Mouse (Mus musculus): ENCODE measurements around the gene Fpr3. TPM values are rescaled to one million over a fixed set of nuclear protein-coding genes. Genes with fewer than 3 reads are reported as not detected.

Fpr3 gene
- total RNA-seq, 2 experiments from 2014 or later, result not detected

DNA sequence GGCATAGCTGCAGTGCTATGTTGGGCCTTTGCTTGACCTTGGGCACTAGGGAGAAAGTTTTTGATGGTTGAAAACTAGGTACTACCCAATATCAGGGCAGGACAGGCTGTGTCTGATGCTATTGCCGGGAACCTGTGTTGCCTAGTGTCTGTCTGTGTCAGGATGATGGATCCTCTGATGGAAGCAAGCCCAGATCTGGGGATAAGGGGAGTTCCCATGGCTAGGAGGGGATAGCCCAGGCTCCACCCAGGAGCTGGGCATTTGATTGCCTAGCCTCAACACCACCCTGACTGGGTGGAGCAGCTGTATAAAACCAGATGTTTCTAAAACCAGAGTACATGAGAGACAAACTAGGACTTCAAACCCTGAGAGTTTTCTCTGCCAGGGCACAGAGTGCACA lies 31.0 kb upstream of the Fpr3 start:
- no peak for TF ChIP-seq CTCF (IDR thresholded peaks at IDR 0.05)
- intact Hi-C loops (cut with DNase I), result no loop called here
- H3K27ac ChIP-seq, result no peak overlapping the region
- DNase-seq (ENCODE audit: extremely low spot score in 1 of 2, low spot score in 2 of 2), result no peak
- H3K4me3 ChIP-seq, result no peak overlapping the region

DNA sequence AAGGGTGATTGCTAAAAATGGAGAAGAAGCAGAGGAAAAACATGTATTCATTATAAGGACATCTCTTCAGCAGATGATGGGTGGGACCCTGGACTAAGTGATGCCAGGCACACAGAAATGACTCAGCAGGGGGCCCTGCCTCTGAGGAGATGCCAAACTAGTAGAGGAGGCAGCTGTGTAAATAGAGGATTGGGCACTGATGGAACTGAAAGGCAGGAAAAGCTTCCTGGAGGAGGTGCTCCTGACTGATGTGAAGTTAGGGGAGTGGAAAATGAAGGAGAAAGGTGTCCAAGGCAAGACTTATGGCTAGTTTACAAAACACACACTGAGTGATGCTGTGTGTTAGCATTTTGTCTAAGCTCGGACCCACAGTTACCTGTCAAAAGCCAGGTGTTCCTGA lies 30.2 kb upstream of the Fpr3 start:
- no peak for DNase-seq (ENCODE audit: extremely low spot score in 1 of 2, low spot score in 2 of 2)
- no peak overlapping the region for H3K4me3 ChIP-seq
- no peak overlapping the region for H3K27ac ChIP-seq
- no peak for TF ChIP-seq CTCF (IDR thresholded peaks at IDR 0.05)
- intact Hi-C loops (cut with DNase I), result no loop called here

DNA sequence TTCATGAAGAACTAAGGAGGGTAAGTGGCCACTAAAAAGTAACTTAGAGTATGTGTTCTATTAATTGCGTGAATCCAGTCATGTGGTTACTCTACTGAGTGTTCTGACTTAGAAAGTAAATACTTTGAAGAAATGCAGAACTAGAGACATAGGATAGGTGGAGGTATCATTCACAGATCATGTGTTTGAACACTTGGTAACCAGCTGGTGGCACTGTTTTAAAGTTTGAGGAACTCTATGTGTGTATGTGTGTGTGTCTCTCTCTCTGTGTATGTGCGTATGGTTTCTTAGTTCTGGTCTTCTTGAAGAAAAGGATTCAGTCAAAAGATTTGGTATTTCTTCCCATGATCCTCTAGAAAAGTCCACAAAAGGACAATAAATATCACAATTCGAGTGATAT lies 27.5 kb upstream of the Fpr3 start:
- peak; percentile 11; the same call in 1 of the 2 replicates for TF ChIP-seq CTCF (IDR thresholded peaks at IDR 0.05)
- Histone ChIP-seq H3K27ac (no peak overlapping the region), H3K4me3 (no peak overlapping the region)
- DNase-seq (ENCODE audit: extremely low spot score in 1 of 2, low spot score in 2 of 2), result no peak
- intact Hi-C loops (cut with DNase I), result no loop called here

DNA sequence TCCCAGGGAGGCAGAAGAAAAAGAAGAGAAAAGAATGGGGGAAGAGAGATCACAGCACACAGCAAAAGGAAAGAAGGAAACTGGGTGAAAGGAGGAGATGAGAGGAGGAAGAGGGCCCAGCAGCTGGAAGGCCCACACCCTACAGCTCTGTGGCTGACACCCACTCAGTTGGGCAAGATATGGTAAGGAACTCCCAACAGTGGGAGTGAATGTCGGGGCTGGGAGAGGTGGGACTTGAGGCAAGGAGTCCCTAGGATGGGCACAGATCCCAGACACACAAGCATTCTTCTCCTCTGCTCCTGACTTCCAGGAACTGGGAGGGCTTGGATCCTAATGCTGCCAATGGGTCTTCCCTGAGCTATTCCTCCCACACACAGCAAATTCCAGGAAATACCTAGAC lies 25.3 kb upstream of the Fpr3 start:
- DNase-seq (ENCODE audit: extremely low spot score in 1 of 2, low spot score in 2 of 2), result no peak
- no peak overlapping the region for H3K27ac ChIP-seq
- intact Hi-C loops (cut with DNase I), result no loop called here
- TF ChIP-seq CTCF (IDR thresholded peaks at IDR 0.05), result no peak
- no peak overlapping the region for H3K4me3 ChIP-seq

DNA sequence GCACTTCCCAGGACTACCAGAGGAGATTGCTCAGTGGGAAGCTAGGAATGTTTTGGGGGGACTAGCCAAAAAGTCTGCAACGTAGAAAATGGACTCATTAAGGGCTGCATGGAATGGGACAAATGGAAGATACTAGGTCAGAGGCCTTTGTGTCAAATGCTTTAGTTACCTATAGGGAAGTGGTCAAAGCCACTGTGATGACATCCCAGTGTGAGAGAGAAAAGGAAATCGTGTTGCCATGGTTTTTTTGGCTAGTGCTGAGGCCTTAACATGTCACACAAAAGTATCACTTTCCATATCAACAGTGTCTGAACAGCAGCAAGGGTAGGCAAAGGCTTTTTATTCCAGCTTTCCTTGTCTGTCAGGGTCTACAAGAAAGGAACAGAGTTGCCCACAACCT lies 22.5 kb upstream of the Fpr3 start:
- H3K27ac ChIP-seq, result no peak overlapping the region
- no peak for TF ChIP-seq CTCF (IDR thresholded peaks at IDR 0.05)
- intact Hi-C loops (cut with DNase I), result no loop called here
- H3K4me3 ChIP-seq, result no peak overlapping the region
- DNase-seq (ENCODE audit: extremely low spot score in 1 of 2, low spot score in 2 of 2), result no peak

DNA sequence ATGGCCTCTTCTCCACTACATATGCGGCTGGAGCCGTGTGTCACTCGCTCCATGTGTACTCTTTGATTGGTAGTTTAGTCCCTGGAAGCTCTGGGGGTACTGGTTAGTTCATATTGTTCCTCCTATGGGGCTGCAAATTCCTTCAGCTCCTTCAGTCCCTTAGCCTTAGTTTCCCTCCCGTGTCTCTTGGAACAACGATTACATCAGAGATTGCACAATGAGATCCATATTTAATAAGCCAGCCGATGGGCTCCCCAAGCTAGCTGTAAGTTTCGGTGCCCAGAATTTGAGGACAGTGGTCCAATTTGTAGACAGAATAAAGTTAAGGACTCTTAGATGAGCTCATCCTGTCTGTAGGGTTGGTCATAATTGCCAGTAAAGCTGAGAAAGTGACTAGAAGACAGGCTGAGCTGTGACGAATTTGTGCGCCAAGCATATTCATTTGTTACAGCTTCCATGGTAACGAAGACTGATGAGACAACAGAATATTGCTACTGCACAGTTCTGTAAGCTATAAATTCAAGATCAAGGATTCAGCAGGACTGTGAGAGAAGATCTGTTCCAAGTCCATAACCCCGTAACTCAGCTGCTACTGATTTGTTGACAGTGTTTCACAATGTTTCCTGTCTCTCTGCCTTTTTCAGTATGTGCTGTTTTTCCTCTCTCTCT lies 20.7 kb upstream of the Fpr3 start:
- H3K4me3 ChIP-seq, result no peak overlapping the region
- intact Hi-C loops (cut with DNase I), result no loop called here
- no peak for DNase-seq (ENCODE audit: extremely low spot score in 1 of 2, low spot score in 2 of 2)
- H3K27ac ChIP-seq, result no peak overlapping the region
- TF ChIP-seq CTCF (IDR thresholded peaks at IDR 0.05), result no peak

DNA sequence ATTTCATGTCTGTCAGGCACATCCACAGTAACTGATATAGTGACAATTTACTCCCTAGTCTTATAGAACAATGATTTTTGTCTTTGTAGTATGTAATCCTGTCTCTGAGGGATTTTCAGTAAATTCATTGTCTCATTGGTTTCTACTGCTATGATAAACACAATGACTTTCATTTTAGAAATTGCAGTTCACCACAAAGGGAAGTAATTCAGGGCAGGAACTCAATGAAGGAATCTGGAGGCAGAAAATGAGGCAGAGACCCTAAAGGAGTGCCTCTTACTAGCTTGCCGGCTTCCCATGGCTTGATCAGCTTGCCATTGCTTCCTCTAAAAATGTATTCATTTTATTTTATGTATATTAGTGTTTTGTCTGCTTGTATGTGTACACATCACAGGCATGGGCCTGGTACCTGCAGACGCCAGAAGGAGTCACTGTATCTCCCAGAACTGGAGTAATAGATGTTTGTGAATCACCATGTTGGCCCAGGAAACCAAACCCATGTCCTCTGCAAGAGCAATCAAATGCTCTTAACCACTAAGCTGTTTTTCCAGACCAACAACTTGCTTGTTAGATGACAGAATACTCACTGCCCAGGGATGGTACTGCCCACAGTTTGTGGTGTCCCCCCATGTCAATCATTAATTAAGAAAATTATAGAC lies 16.6 kb upstream of the Fpr3 start:
- intact Hi-C loops (cut with DNase I), result no loop called here
- Histone ChIP-seq H3K4me3 (no peak overlapping the region), H3K27ac (no peak overlapping the region)
- no peak for DNase-seq (ENCODE audit: extremely low spot score in 1 of 2, low spot score in 2 of 2)
- no peak for TF ChIP-seq CTCF (IDR thresholded peaks at IDR 0.05)

DNA sequence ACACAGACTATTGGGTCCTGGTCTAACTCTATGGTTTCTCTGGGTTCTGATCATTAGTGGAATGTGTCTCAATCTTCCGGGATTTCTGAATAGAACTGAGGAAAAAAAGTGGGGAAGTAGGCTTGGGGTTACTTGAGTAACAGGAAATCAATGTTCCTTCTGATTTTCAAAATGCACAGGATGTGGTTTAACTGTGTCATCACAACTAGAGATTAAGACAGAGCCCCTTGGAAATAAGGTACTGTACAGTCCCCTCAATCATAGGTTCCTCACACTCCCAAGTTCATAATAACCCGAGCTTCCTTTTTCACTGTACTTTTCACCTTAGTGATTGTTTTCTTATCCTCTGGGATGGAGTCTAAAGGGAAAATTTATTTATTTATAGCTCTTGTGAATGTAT lies 16.0 kb upstream of the Fpr3 start:
- TF ChIP-seq CTCF (IDR thresholded peaks at IDR 0.05), result no peak
- intact Hi-C loops (cut with DNase I), result no loop called here

DNA sequence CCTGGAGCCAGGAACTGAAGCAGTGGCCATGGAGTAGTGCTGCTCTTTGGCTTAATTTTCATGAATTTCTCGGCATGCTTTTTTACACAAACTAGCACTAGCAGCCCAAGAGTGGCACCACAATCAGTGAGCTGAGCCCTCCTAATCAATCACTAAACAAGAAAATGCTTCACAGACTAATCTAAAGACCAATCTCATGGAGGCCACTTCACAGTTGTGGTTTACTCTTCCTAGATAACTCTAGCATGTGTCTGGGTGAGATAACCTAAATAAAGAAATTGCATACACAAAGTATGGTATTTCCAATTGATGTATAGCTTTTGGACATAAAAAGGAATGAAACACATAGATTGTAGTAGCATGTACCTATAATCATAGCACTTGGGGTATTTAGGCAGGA lies 8.3 kb upstream of the Fpr3 start:
- intact Hi-C loops (cut with DNase I), result no loop called here
- H3K4me3 ChIP-seq, result no peak overlapping the region
- no peak for DNase-seq (ENCODE audit: extremely low spot score in 1 of 2, low spot score in 2 of 2)
- H3K27ac ChIP-seq, result no peak overlapping the region
- TF ChIP-seq CTCF (IDR thresholded peaks at IDR 0.05), result no peak

More for the DNA sequence above, 16.0 kb upstream of the Fpr3 start:
- Histone ChIP-seq H3K4me3 (no peak overlapping the region), H3K27ac (no peak overlapping the region)
- DNase-seq (ENCODE audit: extremely low spot score in 1 of 2, low spot score in 2 of 2), result no peak

DNA sequence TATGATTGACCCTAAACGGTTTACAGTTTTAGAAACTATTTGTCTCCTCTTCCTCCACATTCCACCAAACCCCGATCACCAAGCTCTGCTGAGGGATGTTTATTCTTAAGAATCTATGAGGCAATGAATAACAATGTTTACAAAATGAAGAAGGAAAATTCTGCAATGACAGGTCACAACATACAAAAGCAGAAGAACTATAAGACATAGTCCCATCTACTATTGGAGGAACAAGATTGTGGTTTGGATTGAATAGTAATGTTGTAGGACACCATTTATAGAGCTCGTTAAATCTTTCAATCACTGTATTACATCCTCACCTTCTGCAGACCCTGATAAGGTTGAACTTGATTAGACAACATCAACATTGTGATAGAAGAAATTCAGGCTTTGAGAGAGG lies 5.0 kb upstream of the Fpr3 start:
- DNase-seq (ENCODE audit: extremely low spot score in 1 of 2, low spot score in 2 of 2), result no peak
- Histone ChIP-seq H3K27ac (no peak overlapping the region), H3K4me3 (no peak overlapping the region)
- no peak for TF ChIP-seq CTCF (IDR thresholded peaks at IDR 0.05)
- intact Hi-C loops (cut with DNase I), result no loop called here

DNA sequence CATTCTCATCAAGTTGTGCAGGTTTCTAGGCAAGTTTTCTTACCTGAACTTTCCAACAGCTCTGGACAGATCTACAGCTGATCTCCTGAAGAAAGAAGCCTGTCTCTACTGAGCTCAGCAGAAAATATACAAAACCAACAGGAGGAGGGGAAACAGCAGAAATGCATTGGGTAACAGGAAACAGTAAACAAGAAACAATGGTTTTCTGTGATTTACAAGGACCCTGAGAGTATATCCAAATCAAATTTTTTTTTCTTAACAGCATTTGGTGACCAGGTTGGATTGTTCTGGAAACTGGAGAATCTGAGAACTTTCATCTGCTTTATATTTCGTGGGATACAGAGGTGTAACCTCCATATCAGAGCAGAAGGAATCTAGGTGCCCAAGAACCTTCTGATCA lies 3.8 kb upstream of the Fpr3 start, which contains the start of gene Fpr1:
Gene Fpr1 (minus strand): TSS at position 101 of the 400 bp plus-strand sequence.
- DNase-seq (ENCODE audit: extremely low spot score in 1 of 2, low spot score in 2 of 2), result no peak
- intact Hi-C loops (cut with DNase I), result no loop called here

DNA sequence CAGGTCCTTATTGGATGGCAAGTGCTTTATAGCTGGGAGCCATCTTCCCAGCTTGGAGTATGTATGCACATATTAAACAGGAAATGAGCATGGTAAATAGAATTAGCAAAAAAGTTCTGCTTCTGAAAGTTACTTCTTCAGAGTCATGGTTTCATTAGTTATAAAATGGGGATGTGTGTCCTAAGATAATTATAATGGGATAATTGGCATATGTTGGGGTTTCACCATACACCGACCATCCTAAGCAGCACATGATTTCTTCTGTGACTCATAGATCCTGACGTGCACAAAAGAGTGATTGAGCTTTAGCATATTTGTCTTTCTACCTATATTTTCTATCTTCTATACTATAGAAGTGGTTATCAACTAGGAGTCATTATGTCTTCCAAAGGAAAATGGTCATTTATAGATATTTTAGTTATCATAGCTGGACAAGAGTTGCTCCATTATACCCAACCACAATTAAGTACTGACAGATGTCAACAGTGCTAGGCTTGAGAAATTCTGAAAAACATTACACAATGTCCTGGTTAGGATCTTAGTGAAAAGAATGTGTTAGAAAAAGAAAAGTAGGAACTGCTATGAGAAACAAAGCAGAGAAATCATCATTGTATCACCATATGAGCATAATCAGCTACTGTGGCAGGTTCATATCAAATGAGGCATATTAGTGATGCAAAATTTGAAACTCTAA lies 2.2 kb downstream of the Fpr3 start:
- Histone ChIP-seq H3K27ac (no peak overlapping the region), H3K4me3 (no peak overlapping the region)
- intact Hi-C loops (cut with DNase I), result no loop called here
- no peak for DNase-seq (ENCODE audit: extremely low spot score in 1 of 2, low spot score in 2 of 2)
- TF ChIP-seq CTCF (IDR thresholded peaks at IDR 0.05), result no peak

More for the DNA sequence above, 3.8 kb upstream of the Fpr3 start, which contains the start of gene Fpr1:
- Histone ChIP-seq H3K27ac (no peak within 1 kb of the TSS), H3K4me3 (no peak within 1 kb of the TSS)
- TF ChIP-seq CTCF (IDR thresholded peaks at IDR 0.05), result no peak

Measured in left cerebral cortex, adult 2 months (tissue).